Mouse (Mus musculus) retina, postnatal 1 day (tissue): Measurements from ENCODE around the gene Arl6ip5.

Experiments used
- DNase-seq: peaks from one replicate; pipeline ENCODE4 v3.0.0-alpha.2; 2012

The Arl6ip5 gene

DNA sequence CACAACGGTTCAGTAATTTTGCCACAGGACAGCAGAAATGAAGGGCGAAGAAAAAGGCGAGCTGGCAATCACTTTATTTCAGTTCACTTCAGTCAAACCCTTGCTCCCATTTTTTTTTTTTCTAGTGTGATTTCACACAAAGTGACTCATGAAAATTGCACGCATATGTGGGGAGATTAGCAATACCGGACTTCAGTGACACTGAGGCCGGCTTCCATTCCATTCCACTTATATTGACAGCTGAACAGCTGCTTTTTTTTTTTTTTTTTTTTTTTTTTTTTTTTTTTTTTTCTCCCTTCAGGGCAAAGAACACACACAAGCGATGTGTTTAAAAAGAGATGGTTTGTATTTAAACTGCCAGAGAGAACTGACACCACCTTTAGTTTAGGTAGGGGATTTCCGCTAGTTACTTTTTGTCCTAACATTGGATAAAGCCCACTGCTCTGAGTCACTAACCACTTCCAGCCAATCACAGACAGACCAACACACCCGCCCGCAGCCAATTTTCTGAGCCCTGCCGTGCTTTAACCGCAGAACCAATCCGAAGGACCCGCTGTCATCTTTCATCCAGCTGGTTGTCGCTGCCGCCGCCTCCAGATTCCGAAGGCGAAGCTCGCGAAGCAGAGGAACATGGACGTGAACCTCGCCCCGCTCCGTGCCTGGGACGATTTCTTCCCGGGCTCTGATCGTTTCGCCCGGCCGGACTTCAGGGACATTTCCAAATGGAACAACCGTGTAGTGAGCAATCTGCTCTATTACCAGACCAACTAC lies at the start of gene Arl6ip5:
Arl6ip5 (plus strand) TSS at position 499 of the 771 bp plus-strand sequence.
- peak; percentile 94 for DNase-seq

DNA sequence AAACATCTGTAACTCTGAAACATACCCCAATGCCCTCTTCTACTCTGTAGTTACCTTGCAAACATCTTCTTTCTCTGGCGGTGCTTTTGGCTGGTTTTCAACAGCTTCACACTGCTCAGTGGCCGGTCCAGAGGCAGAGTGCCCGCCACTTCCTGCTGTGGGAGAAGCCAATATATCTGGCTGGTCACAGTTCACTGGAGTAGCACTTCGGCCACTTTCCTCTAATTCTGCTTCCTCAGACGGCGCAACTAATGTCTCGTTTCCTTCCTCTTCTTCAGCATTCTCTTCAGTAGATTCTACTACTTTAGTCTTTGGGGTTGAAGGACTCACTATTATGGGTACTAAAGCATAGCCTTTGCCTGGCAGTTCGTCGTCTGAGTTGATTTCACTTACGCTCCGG lies 34.8 kb upstream of the Arl6ip5 start:
- no peak for DNase-seq

DNA sequence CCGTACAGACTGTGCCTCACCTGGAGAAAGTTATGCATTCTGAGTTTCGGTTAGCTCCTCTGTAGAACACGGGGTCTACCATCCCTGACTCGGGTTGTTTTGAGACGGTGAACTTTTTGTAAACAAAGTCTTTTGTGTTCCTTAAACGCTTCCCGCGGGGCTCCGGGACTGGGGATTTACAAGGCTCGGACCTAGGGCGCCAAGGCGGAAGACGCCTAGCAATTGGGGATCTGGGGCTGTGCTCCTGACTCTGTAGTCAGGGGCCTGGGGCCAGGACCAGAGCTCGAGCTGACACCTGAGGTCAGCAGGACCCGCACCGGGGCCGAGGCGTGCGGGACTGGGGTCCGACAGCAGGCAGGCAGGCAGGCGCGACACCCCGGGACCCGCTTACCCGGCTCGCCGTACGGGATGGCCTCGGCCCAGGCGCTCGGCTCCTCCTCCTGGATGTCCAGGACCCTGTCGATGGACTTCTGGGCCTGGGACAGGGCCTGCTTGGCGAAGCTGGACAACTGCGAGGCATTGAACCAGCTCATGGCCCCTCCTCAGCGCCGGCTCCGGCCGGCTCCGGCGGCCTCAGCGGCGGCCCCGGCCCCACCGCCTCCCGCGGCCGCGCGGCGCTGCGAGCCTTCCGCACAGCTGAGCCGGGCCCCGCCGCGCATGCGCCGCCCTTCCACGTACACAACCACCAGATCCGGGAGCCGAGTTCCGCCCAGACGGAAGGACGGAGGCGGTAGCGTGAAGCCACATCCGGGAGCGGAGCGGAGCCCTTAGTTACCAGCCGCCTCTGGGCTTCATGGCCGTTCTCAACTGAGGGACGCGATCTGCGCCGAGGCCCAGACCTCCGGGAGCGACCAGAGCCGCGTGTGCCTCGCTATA lies 31.8 kb upstream of the Arl6ip5 start, which contains the start of gene Tmf1:
Tmf1 (minus strand) TSS at position 632 of the 876 bp plus-strand sequence.
- DNase-seq: peak; percentile 96

DNA sequence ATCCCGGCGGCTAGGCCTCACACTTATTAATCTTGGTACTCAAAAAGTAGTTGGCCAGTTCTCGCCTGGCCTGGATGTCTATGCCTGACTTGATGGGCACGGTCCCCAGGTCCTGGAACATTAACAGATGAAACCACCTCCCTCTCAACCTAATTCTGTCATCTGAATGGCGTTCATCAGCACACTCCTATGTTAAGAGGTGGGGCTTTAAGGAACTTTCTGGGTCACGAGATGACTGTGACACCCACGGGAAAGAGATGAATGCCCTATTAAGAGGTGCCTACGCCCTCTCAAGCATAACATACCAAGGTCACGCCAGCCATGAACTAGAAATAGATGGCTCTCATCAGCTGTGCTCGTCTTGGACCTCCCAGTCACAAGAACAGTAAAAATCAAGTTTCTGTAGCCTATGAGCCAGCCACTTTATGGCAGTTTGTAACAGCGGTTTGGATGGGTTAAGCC lies 31.1 kb upstream of the Arl6ip5 start:
- DNase-seq: no peak

DNA sequence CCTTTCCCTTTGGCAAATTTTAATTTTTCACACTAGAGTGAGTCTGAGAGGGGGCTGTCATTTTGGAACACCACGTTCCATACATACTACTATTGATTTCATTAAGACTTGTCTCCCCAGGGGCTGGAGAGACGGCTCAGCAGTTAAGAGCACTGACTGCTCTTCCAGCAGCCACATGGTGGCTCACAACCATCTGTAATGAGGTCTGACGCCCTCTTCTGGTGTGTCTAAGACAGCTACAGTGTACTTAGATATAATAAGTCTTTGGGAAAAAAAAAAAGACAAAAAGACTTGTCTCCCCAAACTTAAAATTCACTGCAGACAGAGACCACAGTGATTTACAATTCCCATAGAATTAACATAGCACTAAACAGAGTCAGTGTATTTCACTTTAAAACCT lies 10.1 kb upstream of the Arl6ip5 start:
- no peak for DNase-seq

DNA sequence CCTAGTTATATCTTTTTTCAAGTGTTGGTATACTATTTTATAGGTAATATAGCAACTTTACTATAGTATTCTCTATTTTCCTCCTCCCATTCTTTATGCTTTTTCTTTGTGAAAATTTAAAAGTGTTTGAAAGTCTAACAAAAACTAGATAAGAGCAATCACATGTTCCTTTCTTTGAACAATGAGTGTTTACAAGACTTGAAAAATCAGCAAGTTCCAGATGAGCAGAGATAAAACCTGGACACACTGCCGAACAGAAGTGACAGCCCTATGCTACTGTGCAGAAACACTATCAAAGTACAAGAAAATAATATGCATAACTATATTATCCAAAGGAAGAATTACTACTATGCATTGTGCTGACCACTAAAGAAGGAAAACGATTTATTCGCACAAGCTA lies 8.0 kb upstream of the Arl6ip5 start:
- no peak for DNase-seq

DNA sequence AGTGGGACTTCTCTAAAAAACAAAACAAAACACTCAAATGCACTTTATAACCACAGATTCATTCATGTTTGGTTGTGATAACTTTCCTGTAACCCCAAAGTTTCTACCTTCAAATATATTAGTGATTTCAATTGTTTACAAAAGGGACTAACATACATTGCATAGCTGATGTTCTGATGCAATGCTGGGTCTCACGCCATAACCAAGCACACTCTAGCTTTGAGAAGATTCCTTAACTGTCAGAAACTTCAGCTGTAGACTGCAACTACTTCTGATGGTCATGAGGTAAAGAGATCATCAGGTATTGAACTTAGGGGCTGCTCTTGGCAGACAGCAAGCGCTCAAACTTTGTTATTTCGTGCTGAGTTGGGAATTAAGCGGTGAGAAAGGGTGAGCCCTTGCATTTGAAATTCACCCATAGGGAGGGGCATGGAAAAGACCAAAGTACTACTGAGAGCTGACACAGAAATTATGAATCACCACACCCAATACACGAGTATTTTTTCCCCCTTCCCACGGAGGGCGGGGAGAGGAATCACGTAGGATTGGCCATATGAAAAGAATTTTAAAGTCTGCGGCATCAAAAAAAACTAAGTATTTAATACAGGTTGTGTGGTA lies 6.1 kb upstream of the Arl6ip5 start:
- no peak for DNase-seq

DNA sequence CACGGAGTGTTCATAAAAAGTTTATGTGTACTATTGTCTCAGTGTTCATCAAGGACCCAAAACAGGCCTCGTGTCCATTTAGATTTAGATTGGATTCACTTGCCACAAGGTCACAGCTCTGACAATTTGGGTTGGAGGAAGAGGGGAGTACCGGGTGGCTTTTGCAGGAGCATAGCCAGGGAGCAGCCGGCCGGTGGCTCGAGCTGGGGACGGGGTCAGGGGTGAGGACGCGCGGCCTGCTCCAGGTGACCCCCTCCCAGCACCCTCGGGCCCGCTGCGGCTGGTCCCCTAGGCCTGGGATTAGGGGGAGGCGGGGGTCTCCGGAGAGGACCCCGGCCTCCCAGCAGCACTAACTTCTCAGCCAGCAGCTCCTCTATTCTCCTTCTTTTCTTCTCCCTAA lies 5.5 kb upstream of the Arl6ip5 start:
- no peak for DNase-seq

DNA sequence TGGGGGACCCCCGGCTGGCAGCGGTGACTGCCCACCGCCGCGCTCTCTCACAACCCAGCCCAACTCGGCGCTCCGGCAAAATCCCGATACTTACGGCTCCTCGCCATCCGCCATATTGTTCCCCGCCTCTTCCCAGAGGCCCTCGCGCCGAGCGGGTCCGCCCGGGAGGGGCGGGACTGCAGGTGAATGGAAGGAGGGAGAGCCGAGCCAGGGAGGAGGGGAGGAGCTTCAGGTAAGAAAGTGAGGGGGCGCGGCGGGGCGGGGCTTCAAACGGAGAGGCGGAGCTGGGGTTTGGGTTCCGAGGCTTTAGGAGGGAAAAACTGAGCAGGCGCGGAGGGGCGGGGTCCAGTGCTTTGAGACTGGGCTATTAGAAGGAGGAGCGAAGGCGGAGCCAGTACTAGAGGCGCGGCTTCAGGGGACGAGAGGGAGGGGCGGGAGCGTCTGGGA lies 5.0 kb upstream of the Arl6ip5 start, which contains the start of gene Uba3:
Uba3 (minus strand) TSS at position 209 of the 447 bp plus-strand sequence.
- peak; percentile 99 for DNase-seq

DNA sequence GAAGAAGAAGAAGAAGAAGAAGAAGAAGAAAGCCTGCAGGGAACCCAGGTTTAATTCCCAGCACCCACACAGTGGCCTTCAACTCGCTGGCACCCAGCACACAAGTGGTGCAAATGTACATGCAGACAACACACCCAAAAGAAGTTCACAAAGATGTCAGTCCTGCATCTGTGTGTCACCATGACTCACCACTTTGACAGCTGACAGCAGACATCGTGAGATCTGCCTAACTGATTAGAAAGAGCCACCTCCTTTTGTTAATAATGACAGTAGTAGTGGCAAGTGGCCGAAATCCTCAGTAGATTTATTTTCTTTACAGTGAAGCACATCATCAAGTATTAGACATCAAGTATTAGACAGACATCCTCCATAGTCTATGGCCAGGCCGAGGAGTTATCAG lies 3.4 kb upstream of the Arl6ip5 start:
- no peak for DNase-seq

DNA sequence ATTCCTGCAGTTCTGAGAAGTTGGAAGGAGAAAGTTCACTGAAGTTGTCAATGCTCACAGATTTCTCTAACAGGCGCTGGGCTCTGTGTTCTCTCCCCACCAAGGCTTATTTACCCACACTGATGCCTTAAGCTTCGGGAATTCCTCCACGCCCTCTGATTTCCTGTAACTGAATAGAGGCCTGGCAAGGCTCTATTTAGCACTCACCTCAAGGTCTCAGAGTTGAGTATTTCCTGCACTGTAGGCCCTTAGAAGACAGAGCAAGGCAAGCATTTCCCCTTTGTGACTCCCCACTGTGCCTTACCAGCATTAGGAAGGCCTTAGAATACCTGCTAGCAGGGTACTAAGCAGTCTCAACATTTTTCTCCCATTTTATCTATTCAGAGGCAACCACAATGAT lies 2.1 kb upstream of the Arl6ip5 start:
- DNase-seq: no peak

DNA sequence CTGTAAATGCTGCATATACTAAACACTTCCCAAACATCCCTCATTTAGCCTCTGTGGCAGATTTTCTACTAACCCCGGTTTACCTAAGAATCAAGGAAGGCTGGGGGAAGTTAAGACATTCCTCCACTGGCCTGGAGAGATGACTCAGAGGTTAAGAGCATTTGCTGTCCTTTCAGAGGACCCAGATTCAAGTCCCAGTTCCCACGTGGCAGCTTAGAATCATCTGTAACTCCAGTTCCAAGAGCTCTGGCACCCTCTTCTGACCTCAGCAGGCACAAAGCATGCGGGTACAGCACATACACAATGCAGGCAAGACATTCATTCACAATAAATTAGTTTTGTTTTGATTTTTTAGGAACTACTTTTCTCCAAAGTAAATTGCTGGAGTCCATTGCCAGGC lies 1.3 kb upstream of the Arl6ip5 start:
- no peak for DNase-seq

DNA sequence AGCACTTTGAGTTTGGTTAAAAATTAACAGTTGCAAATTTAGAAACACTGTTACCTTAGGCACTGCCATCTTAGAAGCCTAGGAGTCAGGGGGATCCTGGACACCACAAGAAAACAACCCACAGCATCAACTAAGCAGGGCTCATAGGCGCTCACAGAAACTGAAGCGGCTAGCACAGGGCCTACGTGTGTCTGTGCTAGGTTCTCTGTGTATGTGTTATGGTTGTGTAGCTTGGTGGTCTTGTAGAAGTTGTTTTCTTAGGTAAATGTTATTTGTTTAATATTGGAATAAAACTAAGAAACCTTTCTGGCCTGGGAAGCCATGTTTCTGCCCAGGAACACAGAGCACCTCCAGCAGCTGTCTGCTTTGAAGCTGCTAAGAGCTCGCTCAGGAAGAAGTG lies 738 bp upstream of the Arl6ip5 start:
- no peak for DNase-seq

DNA sequence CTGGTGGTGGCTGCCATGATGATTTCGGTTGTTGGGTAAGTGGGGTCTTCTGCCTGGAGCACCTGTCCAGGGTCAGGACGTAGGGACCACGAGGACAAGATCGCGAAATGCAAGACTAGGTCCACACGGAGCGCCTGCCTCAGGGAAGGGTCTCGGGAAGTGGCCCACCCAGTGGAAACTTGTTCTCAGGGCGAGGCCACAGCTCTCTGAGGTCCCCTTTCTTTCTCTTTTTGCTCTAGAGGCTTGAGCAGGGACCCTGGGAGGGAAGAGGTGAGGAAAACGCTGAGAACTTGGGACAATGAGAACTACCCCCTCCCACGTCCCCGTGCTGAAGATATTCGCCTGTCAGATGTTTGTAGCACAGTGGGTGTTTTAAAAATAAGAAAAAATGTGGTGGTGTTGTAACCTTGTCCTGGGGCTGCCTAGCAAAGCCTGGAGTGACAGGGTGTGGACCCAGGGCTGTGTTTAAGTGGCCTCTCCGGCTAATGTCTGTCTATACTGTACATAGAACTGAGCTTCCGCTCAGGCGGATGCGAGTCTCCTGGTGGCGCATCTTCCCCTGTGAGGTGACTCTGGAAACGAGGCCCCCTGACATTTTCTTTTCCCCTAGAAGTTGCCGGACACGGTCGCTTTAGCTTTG lies 593 bp downstream of the Arl6ip5 start:
- DNase-seq: no peak

DNA sequence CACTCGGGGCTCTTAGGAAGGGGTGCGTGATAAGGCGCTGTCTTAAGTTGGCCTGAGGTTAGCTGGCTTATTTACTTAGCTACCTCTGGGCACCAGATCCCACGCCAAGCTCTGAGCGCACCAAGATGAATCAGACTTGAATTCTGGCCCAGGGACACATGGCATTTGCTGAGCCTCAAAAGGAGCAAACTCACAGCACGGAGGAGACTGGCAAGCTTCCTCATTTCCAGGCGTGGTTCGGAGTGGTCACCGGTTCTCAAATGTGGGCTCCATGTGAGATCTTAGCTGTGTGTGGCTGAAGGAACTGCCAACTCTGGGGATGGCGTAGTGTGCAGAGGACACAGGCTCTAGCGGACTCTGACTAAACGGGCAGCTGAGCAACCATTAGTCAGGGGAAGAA lies 1.5 kb downstream of the Arl6ip5 start:
- DNase-seq: no peak

DNA sequence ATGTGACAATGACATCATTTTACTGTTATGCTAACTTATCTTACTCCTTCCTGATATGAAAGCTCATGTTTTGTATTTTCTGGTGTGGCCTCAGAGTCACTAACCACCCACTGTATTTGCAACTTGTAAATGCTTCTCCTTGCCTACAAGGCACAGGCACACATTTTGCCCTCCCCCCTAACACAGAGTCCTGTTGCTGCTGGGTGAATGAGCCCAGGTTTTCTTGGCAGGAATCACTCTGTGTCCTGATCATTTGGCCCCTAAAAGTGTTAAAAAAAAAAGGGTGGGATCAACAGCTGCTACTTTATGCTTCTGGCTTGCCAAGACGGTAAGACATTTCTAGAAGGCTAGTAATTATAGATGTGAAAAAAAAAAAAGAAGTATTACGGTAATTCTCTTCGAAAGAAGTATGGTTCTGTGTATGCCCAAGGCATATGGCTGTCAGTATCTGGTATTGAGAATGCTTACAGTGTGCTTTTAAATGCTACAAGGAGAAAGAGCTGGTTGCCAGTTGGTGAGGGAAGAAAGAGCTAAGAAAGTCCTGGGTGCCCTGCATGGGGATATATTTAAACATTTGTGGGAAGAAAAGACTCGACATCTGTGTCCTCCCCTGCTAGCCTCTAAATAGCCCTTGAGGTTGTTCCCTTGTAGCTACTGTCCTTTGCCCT lies 5.8 kb downstream of the Arl6ip5 start:
- DNase-seq: no peak

DNA sequence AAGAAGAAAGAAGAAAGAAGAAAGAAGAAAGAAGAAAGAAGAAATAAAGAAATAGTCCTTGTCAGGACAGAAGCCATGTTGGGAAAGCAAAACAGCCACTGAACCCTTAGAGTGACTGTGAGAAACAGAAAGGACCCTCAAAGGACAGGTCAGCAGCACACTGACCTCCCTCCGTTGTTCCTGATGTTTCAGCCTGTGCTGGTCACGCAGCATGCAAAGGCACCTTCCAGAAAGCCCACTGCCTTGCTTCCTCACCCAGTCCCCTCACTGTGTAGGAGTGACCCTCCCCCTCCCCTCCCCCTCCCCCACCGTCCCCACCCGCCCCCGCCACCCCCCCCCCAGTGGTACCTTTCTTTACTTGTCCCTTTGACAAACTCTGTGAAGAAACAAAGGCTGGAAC lies 10.2 kb downstream of the Arl6ip5 start:
- no peak for DNase-seq

DNA sequence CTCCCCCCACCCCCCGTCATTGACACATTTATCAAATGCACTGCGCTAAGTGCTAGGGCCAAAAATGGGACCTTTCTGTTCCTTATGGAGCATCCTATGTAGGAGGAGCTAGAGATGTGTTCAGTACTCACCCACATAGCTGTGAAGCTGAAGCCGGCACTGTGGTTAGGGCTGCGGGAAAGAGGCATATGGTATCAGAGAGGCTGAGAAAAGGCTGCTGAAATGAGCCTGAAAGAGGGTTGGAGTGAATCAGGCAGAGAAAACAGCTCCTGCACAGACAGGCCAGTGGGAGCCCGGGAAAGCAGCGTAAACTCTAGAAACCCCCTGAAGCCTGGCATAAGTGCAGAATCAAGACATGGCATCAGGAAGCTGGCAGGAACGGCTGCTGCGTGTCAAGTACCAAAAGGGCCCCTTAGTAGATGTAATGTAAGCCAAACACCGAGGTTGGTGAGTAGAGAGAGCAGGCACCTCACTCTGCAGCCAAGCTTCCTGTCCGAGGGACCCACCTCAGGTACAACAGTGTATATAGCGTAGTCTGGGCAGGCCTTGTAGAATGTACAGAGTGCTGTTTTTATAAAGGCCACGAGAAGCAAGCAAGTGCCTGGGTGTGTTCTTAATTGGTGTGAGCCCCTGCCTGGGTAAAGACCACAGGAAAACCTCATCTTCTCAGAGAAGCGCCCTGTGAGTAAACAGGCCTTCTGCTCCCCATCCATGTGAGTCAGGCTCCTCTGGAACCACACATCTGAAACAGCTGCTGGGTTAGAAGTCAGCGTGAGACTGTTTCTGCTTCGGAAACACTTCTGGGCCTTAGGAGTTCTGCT lies 10.9 kb downstream of the Arl6ip5 start:
- no peak for DNase-seq

DNA sequence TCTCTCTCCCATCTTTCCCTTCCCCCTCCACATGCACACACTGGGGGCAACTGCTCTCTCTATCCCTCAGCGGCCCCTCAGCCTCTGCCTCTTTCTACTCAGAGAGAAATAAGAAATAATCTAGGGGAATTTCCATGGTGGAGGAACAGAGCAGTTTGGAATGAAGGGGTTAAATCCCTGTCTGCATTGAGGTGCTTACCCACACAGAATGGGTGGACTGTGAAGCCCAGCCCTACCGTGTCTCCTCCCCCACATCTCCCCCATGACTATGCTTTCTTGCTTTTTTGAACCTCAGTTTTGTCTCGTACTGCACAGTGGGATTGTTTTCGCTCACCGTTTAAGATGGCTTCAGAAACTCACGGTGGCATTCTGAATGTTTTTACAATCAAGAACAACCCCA lies 11.8 kb downstream of the Arl6ip5 start:
- DNase-seq: no peak

DNA sequence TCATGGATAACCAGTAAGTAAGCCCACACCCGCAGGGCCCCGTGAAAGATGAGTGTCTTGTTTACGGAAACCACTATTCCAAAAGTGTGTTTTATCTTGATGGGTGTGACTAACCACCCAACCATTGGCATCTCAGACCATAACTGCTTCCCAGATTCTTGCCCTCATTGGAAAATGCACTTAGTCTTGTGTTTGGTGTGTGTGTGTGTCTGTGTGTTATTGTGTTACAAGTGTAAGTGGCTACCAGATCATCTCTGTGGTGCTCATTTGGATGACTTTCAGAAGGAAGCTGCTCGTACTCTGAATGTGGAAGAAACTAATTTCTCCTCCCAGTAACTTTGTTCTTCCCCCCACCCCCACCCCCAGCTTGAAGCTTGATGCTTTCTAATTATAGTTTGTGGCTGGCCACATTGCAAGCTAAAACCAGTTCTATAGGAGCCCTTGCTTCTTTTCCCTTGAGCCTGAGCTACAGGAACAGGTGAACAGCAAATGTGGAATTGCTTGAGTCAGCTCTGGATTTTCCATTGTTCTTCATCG lies 12.5 kb downstream of the Arl6ip5 start:
- no peak for DNase-seq

DNA sequence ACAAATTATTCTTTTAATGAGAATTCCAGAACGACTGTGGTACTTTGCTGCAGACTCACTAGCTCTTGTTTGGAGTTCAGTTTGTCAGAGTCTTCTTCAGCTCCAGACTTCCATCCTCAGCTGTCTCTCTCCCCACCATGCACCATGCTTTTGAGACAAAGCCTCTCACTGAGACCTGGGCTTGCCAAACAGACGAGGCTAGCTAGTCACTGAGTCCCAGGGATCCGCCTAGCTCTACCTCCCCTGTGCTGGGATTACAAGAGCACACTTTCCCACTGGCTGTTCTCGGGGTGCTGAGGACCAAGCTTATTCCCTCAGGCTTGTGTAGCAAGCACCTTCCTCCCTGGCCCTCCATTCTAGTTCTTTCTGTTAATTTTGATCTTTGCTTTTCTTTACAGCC lies 13.1 kb downstream of the Arl6ip5 start:
- DNase-seq: no peak
